Mouse (Mus musculus): ENCODE measurements around the gene Usp37. TPM values are rescaled to one million over a fixed set of nuclear protein-coding genes. Genes with fewer than 3 reads are reported as not detected.

Gene Usp37
- total and polyA plus RNA-seq, 2 experiments from 2014 or later: 18.5 to 19.3 TPM

DNA sequence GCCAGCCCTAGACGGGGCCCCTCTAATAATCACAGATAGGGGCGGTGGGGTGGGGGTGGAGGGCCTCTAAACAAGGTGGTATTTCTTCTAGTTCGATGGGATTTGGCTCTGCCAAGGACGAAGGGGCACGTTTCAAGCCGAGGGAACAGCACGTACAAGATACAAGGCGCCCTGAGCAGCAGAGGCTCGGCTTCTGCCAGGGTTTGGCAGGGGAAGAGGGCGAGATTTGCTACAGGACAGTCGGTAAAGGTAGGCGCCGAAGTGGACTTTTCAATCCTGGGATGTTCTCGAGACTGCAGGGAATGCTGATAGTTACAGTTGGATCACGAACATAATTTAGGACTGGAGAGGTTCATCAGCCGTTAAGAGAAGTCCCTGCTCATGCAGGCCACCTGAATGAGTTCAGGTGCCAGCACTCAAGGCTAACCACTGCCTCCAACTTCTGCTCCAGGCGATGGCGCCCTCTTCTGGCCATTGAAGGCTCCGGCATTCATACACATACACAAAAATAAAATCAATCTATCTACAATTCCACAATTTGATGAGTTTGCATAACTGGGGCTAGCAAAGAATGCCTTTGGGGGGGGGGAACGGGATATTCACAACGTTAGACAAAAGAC, 153.7 kb downstream of the Usp37 start:
- DNase-seq (ENCODE audit: low spot score) (peak; percentile 34), ATAC-seq (ENCODE audit: low FRiP score) (no peak)
- Histone ChIP-seq H3K9me3 (ENCODE audit: low read length) (no peaks in the 10 kb centered on the region), H3K36me3 (ENCODE audit: insufficient read depth, low read length) (no peaks in the 10 kb centered on the region), H3K9ac (replicated peaks; ENCODE audit: low read length, poor library complexity, severe bottlenecking) (no peak overlapping the region), H3K4me2 (ENCODE audit: low read depth, low read length, poor library complexity, severe bottlenecking) (peak overlapping the region; percentile 32), H3K4me3 (ENCODE audit: low read depth, low read length) (no peak overlapping the region), H3K27ac (ENCODE audit: low read depth, low read length) (no peak overlapping the region), H3K4me1 (ENCODE audit: insufficient read depth, low read length) (peaks cover 6% of the 10 kb centered on the region), H3K27me3 (ENCODE audit: insufficient read depth, low read length) (0 out of 2 replicates have a peak, but pooled peaks cover 13% of the 10 kb centered on the region)
- 9% methylated on average over 21 of the region's 21 CpGs for WGBS
- peak; percentile 71 for TF ChIP-seq CTCF (IDR thresholded peaks at IDR 0.05)

DNA sequence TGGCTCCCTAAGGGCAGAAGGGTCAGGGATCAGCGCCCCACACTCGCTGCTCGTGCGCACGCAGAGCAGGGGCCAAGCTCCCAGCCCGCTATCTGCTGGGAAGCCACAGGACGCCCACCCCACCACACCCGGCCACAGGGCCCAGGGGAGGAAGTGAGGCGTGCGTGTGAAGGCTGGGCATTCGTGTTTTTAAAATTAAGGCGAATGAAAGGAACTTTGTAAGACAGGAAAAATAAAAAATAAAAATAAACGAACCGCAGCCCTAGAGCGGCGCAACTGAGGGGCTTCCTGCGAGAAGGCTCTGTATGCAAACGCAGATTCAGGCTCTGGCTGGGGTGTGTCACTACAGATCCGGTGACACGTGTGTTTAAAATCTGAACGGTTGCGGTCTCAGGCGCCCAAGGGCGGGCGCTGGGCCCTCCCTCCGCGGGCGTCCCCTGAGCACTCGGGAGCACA, 154.2 kb downstream of the Usp37 start:
- no peak overlapping the region for H3K27ac ChIP-seq (ENCODE audit: low read depth, low read length)
- 8% methylated on average over 29 of the region's 29 CpGs for WGBS
- no peaks in the 10 kb centered on the region for H3K9me3 ChIP-seq (ENCODE audit: low read length)
- H3K4me3 ChIP-seq (ENCODE audit: low read depth, low read length): no peak overlapping the region
- peak overlapping the region; percentile 32; the same call in 1 of the 2 replicates for H3K4me2 ChIP-seq (ENCODE audit: low read depth, low read length, poor library complexity, severe bottlenecking)
- TF ChIP-seq CTCF (IDR thresholded peaks at IDR 0.05): no peak
- peaks cover 6% of the 10 kb centered on the region for H3K4me1 ChIP-seq (ENCODE audit: insufficient read depth, low read length)
- DNase-seq (ENCODE audit: low spot score) (no peak), ATAC-seq (ENCODE audit: low FRiP score) (no peak)
- 0 out of 2 replicates have a peak, but pooled peaks cover 13% of the 10 kb centered on the region for H3K27me3 ChIP-seq (ENCODE audit: insufficient read depth, low read length)
- no peak overlapping the region for H3K9ac ChIP-seq (replicated peaks; ENCODE audit: low read length, poor library complexity, severe bottlenecking)
- no peaks in the 10 kb centered on the region for H3K36me3 ChIP-seq (ENCODE audit: insufficient read depth, low read length)

DNA sequence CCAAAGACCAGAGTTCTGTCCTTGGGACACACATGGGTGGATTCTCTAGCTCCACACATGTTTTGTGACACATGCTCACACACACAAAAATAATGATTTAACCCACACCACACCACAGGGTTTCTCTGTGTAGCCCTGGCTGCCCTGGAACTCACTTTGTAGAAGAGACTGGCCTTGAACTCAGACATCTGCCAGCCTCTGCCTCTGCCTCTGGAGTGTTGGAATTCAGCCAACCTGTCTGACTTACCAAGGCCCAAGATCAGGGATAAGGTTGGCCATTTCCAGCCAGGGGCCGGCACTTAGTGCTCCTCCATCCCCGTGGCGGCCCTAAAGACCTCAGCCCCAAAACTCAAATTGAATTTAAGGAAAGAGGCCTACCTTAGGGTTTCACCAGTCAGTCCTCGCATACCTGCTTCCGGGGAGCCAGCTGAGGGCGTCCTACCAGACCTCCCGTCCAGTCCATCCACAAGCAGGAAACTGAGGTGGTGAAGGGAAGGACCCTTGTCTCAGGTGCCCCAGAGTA, 155.6 kb downstream of the Usp37 start:
- DNase-seq (ENCODE audit: low spot score) (no peak), ATAC-seq (ENCODE audit: low FRiP score) (no peak)
- H3K27me3 ChIP-seq (ENCODE audit: insufficient read depth, low read length): 0 out of 2 replicates have a peak, but pooled peaks cover 13% of the 10 kb centered on the region
- WGBS: 82% methylated on average over 7 of the region's 7 CpGs
- TF ChIP-seq CTCF (IDR thresholded peaks at IDR 0.05): no peak
- H3K36me3 ChIP-seq (ENCODE audit: insufficient read depth, low read length): no peaks in the 10 kb centered on the region
- H3K27ac ChIP-seq (ENCODE audit: low read depth, low read length): no peak overlapping the region
- no peak overlapping the region for H3K4me2 ChIP-seq (ENCODE audit: low read depth, low read length, poor library complexity, severe bottlenecking)
- H3K4me3 ChIP-seq (ENCODE audit: low read depth, low read length): no peak overlapping the region
- no peak overlapping the region for H3K9ac ChIP-seq (replicated peaks; ENCODE audit: low read length, poor library complexity, severe bottlenecking)
- peaks cover 6% of the 10 kb centered on the region for H3K4me1 ChIP-seq (ENCODE audit: insufficient read depth, low read length)
- no peaks in the 10 kb centered on the region for H3K9me3 ChIP-seq (ENCODE audit: low read length)

DNA sequence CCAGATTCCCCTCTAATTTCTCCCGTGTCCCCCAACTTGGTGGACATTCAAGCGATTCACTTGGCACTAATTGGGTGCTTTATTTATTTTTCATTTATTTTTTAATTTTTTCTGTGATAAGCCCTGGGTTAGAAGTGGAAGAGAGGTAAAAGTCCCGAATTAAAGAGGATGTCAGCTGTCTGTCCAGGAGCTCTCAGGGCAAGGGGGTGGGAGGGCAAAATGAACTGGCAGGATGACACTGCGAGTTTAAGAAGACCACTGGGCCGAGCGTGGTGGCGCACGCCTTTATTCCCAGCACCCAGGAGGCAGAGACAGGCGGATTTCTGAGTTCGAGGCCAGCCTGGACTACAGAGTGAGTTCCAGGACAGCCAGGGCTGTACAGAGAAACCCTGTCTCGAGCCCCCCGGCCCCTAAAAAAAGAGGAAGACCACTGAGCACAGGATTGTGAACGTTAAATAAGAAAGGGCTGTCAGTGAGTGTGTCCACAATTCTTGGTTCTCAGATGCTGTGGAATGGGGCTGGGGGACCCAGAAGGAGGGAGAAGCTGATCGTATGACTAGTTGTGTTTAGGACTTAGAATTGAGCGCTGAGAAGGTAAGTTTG, 156.6 kb downstream of the Usp37 start:
- no peak for TF ChIP-seq CTCF (IDR thresholded peaks at IDR 0.05)
- Histone ChIP-seq H3K27me3 (ENCODE audit: insufficient read depth, low read length) (0 out of 2 replicates have a peak, but pooled peaks cover 13% of the 10 kb centered on the region), H3K4me1 (ENCODE audit: insufficient read depth, low read length) (peaks cover 6% of the 10 kb centered on the region), H3K4me2 (ENCODE audit: low read depth, low read length, poor library complexity, severe bottlenecking) (peak overlapping the region; percentile 61), H3K9me3 (ENCODE audit: low read length) (no peaks in the 10 kb centered on the region), H3K9ac (replicated peaks; ENCODE audit: low read length, poor library complexity, severe bottlenecking) (no peak overlapping the region), H3K36me3 (ENCODE audit: insufficient read depth, low read length) (no peaks in the 10 kb centered on the region), H3K4me3 (ENCODE audit: low read depth, low read length) (peak overlapping the region; percentile 55), H3K27ac (ENCODE audit: low read depth, low read length) (no peak overlapping the region; the same call in 1 of the 2 replicates)
- ATAC-seq (ENCODE audit: low FRiP score) (no peak), DNase-seq (ENCODE audit: low spot score) (no peak)
- 52% methylated on average over 15 of the region's 15 CpGs for WGBS

DNA sequence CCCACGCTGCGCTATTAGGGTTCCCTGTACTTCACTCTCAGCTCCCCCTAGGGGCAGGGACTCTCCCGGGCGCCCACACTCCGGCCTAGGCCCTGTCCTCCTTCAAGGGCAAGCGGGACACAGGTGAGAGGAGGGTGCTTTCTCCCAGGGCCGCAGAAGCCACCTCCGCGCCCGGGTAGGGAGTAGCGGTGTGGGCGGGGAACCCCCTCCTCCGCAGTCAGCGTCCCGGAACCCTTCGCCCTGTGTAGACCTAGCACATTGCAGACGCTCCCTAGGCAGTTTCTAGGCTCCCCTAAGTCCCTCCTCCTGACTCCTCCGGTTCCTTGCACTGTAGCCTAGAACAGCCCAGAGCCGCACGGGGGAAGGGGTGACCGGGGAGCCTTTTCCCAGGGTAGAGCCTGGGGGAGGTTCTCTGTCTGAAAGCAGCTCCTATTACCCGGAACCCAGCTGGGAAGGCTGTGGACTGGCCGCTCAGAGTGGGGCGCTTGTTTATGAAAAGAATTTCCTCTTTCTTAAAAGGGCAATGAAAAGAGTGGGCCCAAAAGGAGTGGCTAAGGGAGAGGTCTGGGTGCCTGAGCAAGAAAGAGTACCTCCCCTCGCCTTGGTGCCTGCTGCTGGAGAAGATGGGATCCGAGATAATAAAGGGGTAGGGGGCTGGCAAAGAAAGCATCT, 157.2 kb downstream of the Usp37 start:
- Histone ChIP-seq H3K9ac (replicated peaks; ENCODE audit: low read length, poor library complexity, severe bottlenecking) (peak overlapping the region; percentile 54), H3K4me3 (ENCODE audit: low read depth, low read length) (peak overlapping the region; percentile 55), H3K27ac (ENCODE audit: low read depth, low read length) (peak overlapping the region; percentile 79), H3K36me3 (ENCODE audit: insufficient read depth, low read length) (no peaks in the 10 kb centered on the region), H3K9me3 (ENCODE audit: low read length) (no peaks in the 10 kb centered on the region), H3K4me1 (ENCODE audit: insufficient read depth, low read length) (no peaks in the 10 kb centered on the region), H3K27me3 (ENCODE audit: insufficient read depth, low read length) (0 out of 2 replicates have a peak, but pooled peaks cover 13% of the 10 kb centered on the region), H3K4me2 (ENCODE audit: low read depth, low read length, poor library complexity, severe bottlenecking) (peak overlapping the region; percentile 61)
- peak; percentile 85 for ATAC-seq (ENCODE audit: low FRiP score)
- peak; percentile 96 for DNase-seq (ENCODE audit: low spot score)
- WGBS: under 1% methylated on average over 26 of the region's 26 CpGs
- TF ChIP-seq CTCF (IDR thresholded peaks at IDR 0.05): peak; percentile 64

Measured in midbrain, postnatal 0 days (tissue).